Mouse (Mus musculus) megakaryocyte progenitor cell, adult 5-6 weeks (primary cell): ENCODE measurements at regions not wholly inside any gene's neighbourhood (a gene's known extent, or its start where the extent isn't known, plus 50 kb on each side); places are given as distances from the start of the nearest gene placed in this dataset.
"Not testable (repeated sequence)": the region's sequence is repeated elsewhere in the genome, so short reads cannot be mapped to it uniquely, and the experiment has no call there.

Source experiments
- ATAC-seq: replicated peaks from 2 replicates; pipeline ENCODE4 v1.8.0; 2016; ENCODE audit warnings: mild to moderate bottlenecking, moderate TSS enrichment, inconsistent platforms; ENCODE audit not compliant: poor library complexity

- ATAC-seq: not testable (repeated sequence)
Measured at GRCm38 (mm10) chr10:22556401-22556800, 88.4 kb upstream of the Slc2a12 start.

DNA sequence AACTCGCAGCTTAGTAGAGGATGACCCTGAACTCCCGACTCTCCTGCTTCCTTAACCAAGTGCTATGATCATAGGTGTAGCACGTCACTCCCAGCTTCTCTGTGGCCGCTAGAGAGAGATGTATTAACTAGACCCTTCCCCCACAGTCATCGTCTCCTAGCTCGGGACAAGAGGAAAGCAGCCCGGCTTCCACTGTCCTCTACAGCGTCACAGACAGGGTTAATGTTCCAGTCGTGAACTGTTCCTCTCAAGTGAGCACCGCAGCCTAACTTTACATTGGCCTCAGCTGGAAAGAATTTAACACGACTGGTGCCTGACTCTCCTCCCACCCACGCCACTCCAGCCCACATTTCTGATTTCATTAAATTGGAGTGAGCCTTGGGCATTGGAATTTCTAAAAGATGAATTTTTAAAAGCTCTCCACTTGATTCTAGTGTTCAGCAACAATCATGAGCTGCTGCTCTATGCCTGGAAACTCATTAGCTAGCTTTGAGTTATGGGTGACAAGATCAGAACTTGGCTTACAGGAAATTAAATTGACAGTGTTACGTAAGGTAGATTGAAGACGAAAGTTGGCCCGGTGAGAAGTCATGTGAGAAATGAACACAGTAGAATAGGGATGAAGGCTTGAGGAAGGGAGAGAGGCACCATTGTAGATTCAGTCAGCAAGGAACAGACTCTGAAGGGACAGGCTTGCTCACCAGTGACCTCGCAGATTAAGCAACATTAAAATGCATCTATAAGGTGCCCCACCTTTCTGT is 75.4 kb upstream of the Slc2a12 start:
- not testable (repeated sequence) for ATAC-seq

DNA sequence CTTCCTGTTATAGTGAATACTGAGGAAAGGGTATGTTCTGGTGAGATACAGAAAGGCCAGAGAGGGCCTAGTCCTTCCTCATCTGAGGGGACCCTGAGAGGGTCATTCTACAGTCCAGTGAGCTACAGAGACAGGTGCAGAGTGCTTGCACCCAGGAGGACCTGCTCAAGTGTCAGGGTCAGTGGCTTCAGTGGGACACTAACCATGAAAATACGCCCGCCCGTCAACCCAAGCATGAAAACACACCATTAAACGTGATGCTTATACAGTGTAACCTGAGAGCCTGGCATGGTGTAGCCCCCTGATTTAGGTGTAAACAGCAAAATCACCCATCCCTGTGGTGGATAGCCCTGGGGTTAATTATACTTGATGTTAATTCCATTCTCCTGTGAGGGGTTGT is 70.8 kb upstream of the Slc2a12 start:
- ATAC-seq: not testable (repeated sequence)

DNA sequence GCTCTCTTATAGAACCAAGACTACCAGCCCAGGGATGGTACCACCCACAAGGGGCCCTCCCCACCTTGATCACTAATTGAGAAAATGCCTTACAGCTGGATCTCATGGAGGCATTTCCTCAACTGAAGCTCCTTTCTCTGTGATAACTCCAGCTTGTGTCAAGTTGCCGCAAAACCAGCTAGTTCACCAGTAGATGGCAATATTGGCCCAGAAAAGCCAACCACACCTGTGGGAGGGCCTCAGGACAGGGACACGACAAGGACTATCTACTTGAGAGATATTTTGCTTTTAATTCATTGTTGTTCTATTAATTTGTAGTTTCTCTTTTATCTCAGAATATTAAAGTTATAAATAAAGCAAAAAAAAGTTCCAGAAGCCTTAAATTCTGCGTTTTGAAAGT is 65.4 kb upstream of the Slc2a12 start:
- peak; percentile 74 for ATAC-seq

GRCm38 (mm10) chr10:22581300-22581699 is 63.5 kb upstream of the Slc2a12 start:
- ATAC-seq: not testable (repeated sequence)

DNA sequence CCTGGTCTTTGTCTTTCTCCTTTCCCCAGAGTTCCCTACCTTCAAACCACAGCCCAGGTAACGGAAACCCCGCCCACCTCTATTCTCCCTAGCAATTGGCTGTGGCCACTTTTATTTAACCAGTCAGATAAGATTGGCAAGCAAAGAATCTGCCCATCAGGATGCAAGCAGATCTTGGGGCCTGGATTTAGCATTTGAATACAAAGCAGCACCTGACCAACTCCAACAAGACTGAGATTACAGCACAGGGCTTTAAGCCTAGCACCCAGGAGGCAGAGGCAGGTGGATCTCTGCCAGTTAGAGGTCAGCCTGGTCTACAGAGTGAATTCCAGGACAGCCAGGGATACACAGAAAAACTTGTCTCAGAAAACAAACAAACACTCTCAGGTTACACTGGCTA is 61.5 kb upstream of the Slc2a12 start:
- not testable (repeated sequence) for ATAC-seq

DNA sequence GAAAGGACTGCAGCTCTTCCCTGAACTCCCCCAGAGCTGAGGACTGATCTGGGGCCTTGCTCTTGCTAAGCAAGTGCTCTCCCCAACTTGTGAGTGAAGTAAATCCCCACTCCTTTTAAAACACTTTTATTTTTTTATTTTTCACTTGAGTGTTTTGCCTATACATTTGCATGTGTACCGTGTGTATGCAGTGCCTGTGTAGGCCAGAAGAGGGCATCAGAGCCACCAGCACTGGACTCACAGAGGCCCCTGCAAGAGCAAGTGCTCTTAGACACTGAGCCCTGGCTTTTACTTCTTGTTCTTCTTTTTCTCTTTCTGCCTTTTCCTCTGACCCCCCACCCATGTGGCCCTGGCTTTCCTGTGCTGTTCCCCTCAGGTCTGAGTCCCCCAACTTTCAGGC is 56.2 kb upstream of the Slc2a12 start:
- ATAC-seq: not testable (repeated sequence)

- ATAC-seq: not testable (repeated sequence)
Measured at GRCm38 (mm10) chr10:22591664-22592063, 53.1 kb upstream of the Slc2a12 start.

- ATAC-seq: not testable (repeated sequence)
Measured at GRCm38 (mm10) chr10:22592189-22592603, 52.6 kb upstream of the Slc2a12 start.

DNA sequence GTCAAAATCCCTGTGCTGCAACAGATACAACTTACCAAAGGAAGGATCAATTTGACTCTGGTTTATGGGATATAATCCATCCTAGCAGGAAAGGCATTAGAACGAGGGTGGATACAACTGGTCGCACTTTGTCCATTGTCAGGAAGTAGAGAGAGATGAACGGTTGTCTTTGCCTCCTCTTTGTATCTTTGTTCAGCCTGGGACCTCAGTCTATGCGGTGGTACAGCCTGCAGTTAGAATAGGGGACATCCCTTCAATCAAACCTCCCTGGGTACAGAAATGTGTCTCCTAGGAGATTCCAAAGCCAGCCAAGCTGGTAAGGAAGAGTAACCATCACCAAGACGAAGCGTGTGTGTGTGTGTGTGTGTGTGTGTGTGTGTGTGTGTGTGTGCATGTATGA is 52.1 kb upstream of the Slc2a12 start:
- ATAC-seq: not testable (repeated sequence)
